Mouse (Mus musculus) liver, embryonic 14.5 days (tissue): ENCODE results near the gene Spata5.

Experiments used
- CTCF ChIP-seq: IDR thresholded peaks from 2 replicates; pipeline ENCODE4 v1.5.1; 2016; ENCODE audit warnings: antibody characterized with exemption, low read depth, control low read depth
- EP300 ChIP-seq: IDR thresholded peaks from 2 replicates; pipeline ENCODE4 v1.6.1; 2016; ENCODE audit warnings: antibody characterized with exemption, low read depth

- peak; percentile 96 for TF ChIP-seq CTCF
- no peak for TF ChIP-seq EP300
Measured at GRCm38 (mm10) chr3:37515485-37515884, 95.8 kb downstream of the Spata5 start.
